Mouse (Mus musculus) cortical plate, adult 2 months (tissue): ENCODE measurements around the gene Abcc8. TPM values are rescaled to one million over a fixed set of nuclear protein-coding genes. Genes with fewer than 3 reads are reported as not detected.
A peak's percentile ranks its signal among the peaks of the same experiment; 100 is the strongest.

Source experiments
- H3K27ac ChIP-seq: fragments of 200-500 bp; 2 replicates; pipeline ENCODE4 v1.5.1; 2012; ENCODE audit warnings: low read length, control low read depth, inconsistent platforms; ENCODE audit not compliant: insufficient read depth
- H3K4me1 ChIP-seq: fragments of 200-500 bp; 2 replicates; pipeline ENCODE4 v1.6.1; 2011; ENCODE audit warnings: low read length; ENCODE audit not compliant: control insufficient read depth, insufficient read depth
- H3K4me3 ChIP-seq: fragments of 200-500 bp; 2 replicates; pipeline ENCODE4 v1.5.1; 2011; ENCODE audit warnings: mild to moderate bottlenecking, low read length, control low read depth; ENCODE audit not compliant: insufficient read depth
- CTCF ChIP-seq: fragments of 200-500 bp; IDR thresholded peaks from 2 replicates; pipeline ENCODE4 v1.5.1; 2011; ENCODE audit warnings: mild to moderate bottlenecking, control low read depth, low read length; ENCODE audit not compliant: insufficient read depth; ENCODE audit errors: extremely low read depth
- POLR2A ChIP-seq: fragments of 200-500 bp; IDR thresholded peaks from 2 replicates; pipeline ENCODE4 v1.6.1; 2011; ENCODE audit warnings: mild to moderate bottlenecking, low read length, control low read depth; ENCODE audit not compliant: insufficient read depth; ENCODE audit errors: extremely low read depth
- polyA plus RNA-seq: library from polyadenylated mRNA; depleted of rRNA; stranded (reverse); fragments of >200 nt; gene quantifications from 2 replicates; pipeline ENCODE4 v1.2.3, GENCODE M21; 2012

The Abcc8 gene
- polyA plus RNA-seq, 1 experiment: 29.1 TPM

DNA sequence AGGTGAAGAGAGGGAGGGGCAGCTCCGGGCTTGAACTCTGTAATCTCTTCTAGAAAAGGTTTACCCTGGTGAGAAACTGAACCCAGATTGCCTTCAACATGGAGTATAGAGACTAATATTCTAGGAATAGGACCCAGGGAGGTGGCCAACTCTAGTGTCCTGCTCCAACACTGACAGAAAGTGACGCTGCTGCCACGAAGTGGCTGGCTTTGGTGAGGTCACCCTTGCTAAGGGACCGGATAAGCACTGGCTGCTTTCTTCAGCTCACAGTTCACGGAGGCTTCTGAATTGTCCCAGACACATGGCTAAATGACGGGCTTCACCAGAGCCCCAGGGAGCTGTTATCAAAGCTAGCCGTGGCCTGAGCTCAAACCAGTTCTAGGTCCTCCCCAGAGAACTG, 46.0 kb downstream of the Abcc8 start:
- TF ChIP-seq POLR2A (no peak), CTCF (no peak)
- H3K4me1 ChIP-seq: peaks cover 4% of the 10 kb centered on the region; the same call in 1 of the 2 replicates
- no peak overlapping the region for H3K27ac ChIP-seq
- no peak overlapping the region for H3K4me3 ChIP-seq

- no peak for TF ChIP-seq POLR2A
- no peak for TF ChIP-seq CTCF
- no peak overlapping the region for H3K4me3 ChIP-seq
- peaks cover 4% of the 10 kb centered on the region; the same call in 1 of the 2 replicates for H3K4me1 ChIP-seq
- peak overlapping the region; percentile 0; the same call in 1 of the 2 replicates for H3K27ac ChIP-seq
These were observed 47.6 kb downstream of the Abcc8 start for GRCm38 (mm10) chr7:46132229-46132628.

DNA sequence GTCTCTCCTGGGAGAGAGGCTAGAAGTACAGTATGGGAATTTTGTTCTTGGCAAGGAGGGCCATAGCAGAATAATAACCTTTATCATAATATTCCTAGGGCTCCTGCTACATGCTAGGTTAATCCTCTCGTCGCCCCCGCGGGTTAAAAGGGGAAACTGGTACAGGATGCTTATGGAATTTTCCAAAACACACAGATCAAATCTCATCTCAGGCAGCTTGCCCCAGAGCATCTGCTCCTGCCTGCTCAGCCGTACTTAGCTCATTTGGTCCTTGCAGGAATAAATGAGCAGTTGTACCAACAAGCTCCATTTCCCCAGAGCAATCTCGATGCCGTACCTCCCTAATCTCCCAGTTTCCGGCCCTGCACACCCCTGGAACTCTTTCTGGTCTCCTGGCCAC, 48.0 kb downstream of the Abcc8 start:
- peaks cover 4% of the 10 kb centered on the region; the same call in 1 of the 2 replicates for H3K4me1 ChIP-seq
- H3K4me3 ChIP-seq: no peak overlapping the region
- peak overlapping the region; percentile 0; the same call in 1 of the 2 replicates for H3K27ac ChIP-seq
- TF ChIP-seq CTCF (no peak), POLR2A (no peak)

DNA sequence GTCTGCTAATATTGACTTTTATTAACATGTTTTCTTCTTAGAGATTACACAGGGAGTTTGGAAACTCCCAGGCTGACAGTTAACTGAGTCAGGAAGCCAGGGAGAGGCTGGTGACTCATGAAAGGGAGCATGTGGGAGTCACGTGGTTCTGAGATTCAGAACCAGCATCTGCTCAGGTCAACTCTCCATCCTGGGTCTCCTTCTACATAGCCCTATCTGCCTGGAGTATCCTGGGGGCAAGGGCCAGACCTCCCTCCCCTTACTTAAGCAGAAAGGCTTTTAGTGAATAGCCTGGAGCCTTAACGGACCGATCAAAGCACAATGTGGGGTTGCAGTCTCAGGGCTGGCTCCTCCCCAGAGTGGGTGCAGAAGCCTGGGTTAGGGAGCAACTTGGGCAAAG, 48.6 kb downstream of the Abcc8 start:
- Histone ChIP-seq H3K4me3 (no peak overlapping the region), H3K27ac (peak overlapping the region; percentile 74), H3K4me1 (peaks cover 4% of the 10 kb centered on the region; the same call in 1 of the 2 replicates)
- TF ChIP-seq CTCF: no peak
- no peak for TF ChIP-seq POLR2A

GRCm38 (mm10) chr7:46130723-46131122, 49.1 kb downstream of the Abcc8 start:
- Histone ChIP-seq H3K4me1 (peaks cover 4% of the 10 kb centered on the region; the same call in 1 of the 2 replicates), H3K27ac (no peak overlapping the region), H3K4me3 (no peak overlapping the region)
- TF ChIP-seq CTCF (no peak), POLR2A (no peak)

DNA sequence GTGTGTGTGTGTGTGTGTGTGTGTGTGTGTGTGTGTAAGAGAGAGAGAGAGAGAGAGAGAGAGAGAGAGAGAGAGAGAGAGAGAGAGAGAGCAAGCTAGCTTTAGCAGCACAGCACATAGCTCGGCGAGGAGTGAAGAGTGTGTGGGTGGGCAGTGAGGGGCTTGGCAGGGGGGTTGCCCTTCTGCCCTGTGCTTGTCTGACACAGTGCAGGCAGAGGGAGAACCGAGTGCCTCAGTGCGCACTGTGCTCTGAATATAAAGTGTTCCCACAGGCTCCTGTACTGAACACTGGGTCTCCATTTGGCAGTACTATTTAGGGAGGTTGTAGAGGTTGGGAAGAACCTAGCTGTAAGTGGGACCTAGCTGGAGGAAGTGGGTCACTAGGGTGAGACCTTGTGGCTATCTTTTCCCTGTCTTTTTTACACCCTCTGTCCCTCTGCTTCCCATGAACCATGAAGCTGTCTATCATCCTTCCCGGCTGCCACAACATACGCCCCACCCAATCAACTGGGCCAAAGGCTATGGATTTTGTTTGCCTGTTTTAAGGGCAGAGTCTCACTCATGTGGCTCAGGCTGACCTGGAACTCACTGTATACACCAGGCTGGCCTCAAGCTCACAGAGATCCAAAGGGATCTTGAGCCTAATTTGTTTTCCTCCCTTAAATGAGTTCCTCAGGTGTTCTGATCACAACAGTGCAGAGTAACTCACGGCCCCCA, 50.2 kb downstream of the Abcc8 start:
- no peak overlapping the region for H3K4me3 ChIP-seq
- TF ChIP-seq CTCF: no peak
- no peak for TF ChIP-seq POLR2A
- H3K27ac ChIP-seq: no peak overlapping the region
- H3K4me1 ChIP-seq: peaks cover 4% of the 10 kb centered on the region; the same call in 1 of the 2 replicates

DNA sequence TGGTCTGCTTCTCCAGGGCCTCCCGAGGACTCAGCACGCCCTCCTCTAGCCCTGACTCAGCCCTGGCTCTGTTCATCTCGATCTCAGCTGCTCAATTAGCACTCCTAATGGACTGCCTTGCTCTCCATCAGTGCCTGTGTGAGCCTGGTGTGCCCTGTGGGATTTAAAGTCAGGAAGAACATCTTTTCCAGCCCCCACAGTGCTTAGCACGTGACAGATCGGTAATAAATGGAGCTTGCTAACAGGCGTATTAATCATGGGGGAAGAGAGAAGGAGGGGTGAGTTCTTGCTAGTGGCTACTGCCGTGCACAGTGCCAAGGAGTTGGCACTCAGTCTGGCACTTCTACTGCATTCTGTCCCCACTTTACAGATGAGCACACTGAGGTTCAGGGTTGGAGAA, 51.6 kb downstream of the Abcc8 start:
- TF ChIP-seq POLR2A (no peak), CTCF (no peak)
- Histone ChIP-seq H3K4me1 (peaks cover 4% of the 10 kb centered on the region; the same call in 1 of the 2 replicates), H3K27ac (no peak overlapping the region), H3K4me3 (no peak overlapping the region)

DNA sequence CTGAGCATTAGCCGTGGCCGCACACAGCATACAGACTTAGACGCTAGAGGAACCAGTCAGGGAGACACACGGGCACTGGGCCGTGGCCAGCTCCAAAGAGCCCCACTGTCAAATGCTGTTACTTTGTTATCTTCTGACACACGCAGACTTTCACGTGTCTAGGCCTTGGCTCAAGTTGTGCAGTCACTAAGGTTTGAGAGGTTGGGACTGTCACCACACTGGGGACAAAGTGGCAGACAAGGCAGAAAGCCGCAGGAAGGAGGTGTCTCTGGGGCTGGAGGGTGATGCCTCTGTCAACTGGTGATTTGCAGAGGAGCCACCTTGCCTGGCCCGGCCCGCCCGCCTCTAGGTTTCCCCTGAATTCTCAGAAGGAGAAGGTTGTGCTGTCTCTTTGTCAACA, 54.5 kb downstream of the Abcc8 start:
- Histone ChIP-seq H3K4me3 (no peak overlapping the region), H3K27ac (no peak overlapping the region), H3K4me1 (no peaks in the 10 kb centered on the region; the same call in 1 of the 2 replicates)
- TF ChIP-seq POLR2A (no peak), CTCF (no peak)

DNA sequence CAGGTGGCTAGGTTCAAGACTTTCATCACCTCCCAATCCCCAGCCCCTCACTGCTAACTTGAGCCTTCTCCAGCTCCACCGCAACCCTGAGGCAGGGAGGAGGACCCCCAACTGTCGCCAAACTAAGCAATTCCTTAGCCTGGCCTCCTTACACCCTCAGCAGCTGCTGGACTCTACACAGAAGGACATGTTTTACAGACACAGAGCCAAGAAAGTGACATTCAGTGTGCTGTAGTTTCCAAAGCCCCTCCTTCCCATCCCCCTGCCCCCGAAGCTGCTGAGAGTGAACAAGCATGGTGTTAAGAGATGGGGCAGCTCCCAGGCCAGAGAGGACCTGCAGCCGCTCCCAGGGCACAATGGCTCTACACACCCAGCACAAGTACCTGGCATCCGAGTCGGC, 55.4 kb downstream of the Abcc8 start:
- TF ChIP-seq CTCF: no peak
- TF ChIP-seq POLR2A: no peak
- H3K4me3 ChIP-seq: no peak overlapping the region

GRCm38 (mm10) chr7:46122964-46123363, 56.9 kb downstream of the Abcc8 start:
- H3K27ac ChIP-seq: no peak overlapping the region
- TF ChIP-seq CTCF: no peak
- TF ChIP-seq POLR2A: no peak
- H3K4me1 ChIP-seq: no peaks in the 10 kb centered on the region
- no peak overlapping the region for H3K4me3 ChIP-seq

More for the DNA sequence above, 55.4 kb downstream of the Abcc8 start:
- Histone ChIP-seq H3K4me1 (no peaks in the 10 kb centered on the region), H3K27ac (no peak overlapping the region)

- Histone ChIP-seq H3K27ac (no peak overlapping the region), H3K4me3 (no peak overlapping the region), H3K4me1 (no peaks in the 10 kb centered on the region)
- TF ChIP-seq POLR2A (no peak), CTCF (no peak)
These were observed 62.8 kb downstream of the Abcc8 start for GRCm38 (mm10) chr7:46117035-46117434.
